Mouse (Mus musculus) bone marrow macrophage, adult 2 months (primary cell): ENCODE measurements around the gene Mindy1.

Source experiments
- CTCF ChIP-seq: IDR thresholded peaks from 2 replicates; pipeline ENCODE4 v1.5.1; 2012; ENCODE audit warnings: low read depth, mild to moderate bottlenecking, low read length, moderate library complexity
- POLR2A ChIP-seq: IDR thresholded peaks from 2 replicates; pipeline ENCODE4 v1.6.1; 2012; ENCODE audit warnings: mild to moderate bottlenecking, low read depth, low read length, borderline replicate concordance

- no peak for TF ChIP-seq POLR2A
- TF ChIP-seq CTCF = no peak
These were observed 7.7 kb upstream of the Mindy1 start for GRCm38 (mm10) chr3:95273471-95273870.
